ENCODE assay signal across 8 mouse cellular contexts in genomic region chr14:11883142-11883921, GRCm38 (mm10).
DNase-seq lines count a peak whose midpoint lies in the region; ATAC-seq and TF ChIP-seq lines count a peak whose summit lies in the region.

No protein-coding gene starts in this region.

- WGBS in forebrain, postnatal 0 days: 28% methylated on average over 10 of the region's 10 CpGs
- 31% methylated on average over 10 of the region's 10 CpGs for WGBS in lung, embryonic 15.5 days

- H3K4me3 ChIP-seq in forebrain, postnatal 0 days (ENCODE audit: low read depth, low read length): no peak overlapping the region
- H3K4me3 ChIP-seq in lung, embryonic 15.5 days: no peak overlapping the region

- peak; percentile 16 for DNase-seq in right cerebral cortex, postnatal 4 days
- DNase-seq in right cerebral cortex, postnatal 25 days: no peak
- DNase-seq in forebrain, postnatal 0 days: peak; percentile 46
- peak; percentile 47 for DNase-seq in heart, postnatal 4 days
- DNase-seq in thymus, adult 18-20 months: no peak
- DNase-seq in T-cell, adult 2 months (ENCODE audit: low spot score): no peak
- no peak for DNase-seq in spleen, postnatal 14 days (ENCODE audit: low spot score in 2 of 2)

- no peak overlapping the region for H3K9ac ChIP-seq in forebrain, postnatal 0 days
- H3K9ac ChIP-seq in lung, embryonic 15.5 days: no peak overlapping the region

- H3K9me3 ChIP-seq in forebrain, postnatal 0 days (ENCODE audit: low read length): no peaks in the 10 kb centered on the region
- H3K9me3 ChIP-seq in lung, embryonic 15.5 days: no peaks in the 10 kb centered on the region

- H3K27ac ChIP-seq in forebrain, postnatal 0 days (ENCODE audit: low read depth, low read length): no peak overlapping the region
- H3K27ac ChIP-seq in lung, embryonic 15.5 days: peak overlapping the region; percentile 4; the same call in 1 of the 2 replicates

- ATAC-seq in forebrain, postnatal 0 days: peak; percentile 89
- ATAC-seq in lung, embryonic 15.5 days (ENCODE audit: borderline replicate concordance, extremely low read depth, low FRiP score, low TSS enrichment): no peak

- H3K4me2 ChIP-seq in forebrain, postnatal 0 days (ENCODE audit: low read depth): no peak overlapping the region
- H3K4me2 ChIP-seq in lung, embryonic 15.5 days: peak overlapping the region; percentile 24; the same call in 1 of the 2 replicates

- TF ChIP-seq CTCF in forebrain, postnatal 0 days (IDR thresholded peaks at IDR 0.05; ENCODE audit: low read depth): no peak

- H3K36me3 ChIP-seq in forebrain, postnatal 0 days (ENCODE audit: insufficient read depth): no peaks in the 10 kb centered on the region
- H3K36me3 ChIP-seq in lung, embryonic 15.5 days: no peaks in the 10 kb centered on the region

- no peaks in the 10 kb centered on the region for H3K4me1 ChIP-seq in forebrain, postnatal 0 days (ENCODE audit: insufficient read depth)
- peaks cover 15% of the 10 kb centered on the region for H3K4me1 ChIP-seq in lung, embryonic 15.5 days

- no peaks in the 10 kb centered on the region for H3K27me3 ChIP-seq in forebrain, postnatal 0 days (ENCODE audit: insufficient read depth, low read length)
- H3K27me3 ChIP-seq in lung, embryonic 15.5 days: no peaks in the 10 kb centered on the region

Comparison
In these comparisons a context has a peak if more than half of its experiments do, and no peak if none do; other contexts are left out.
1. DNase-seq: peak in right cerebral cortex, postnatal 4 days (single experiment), forebrain, postnatal 0 days (single experiment) and heart, postnatal 4 days (single experiment); none in right cerebral cortex, postnatal 25 days (single experiment), thymus, adult 18-20 months (0 of 2), T-cell, adult 2 months (single experiment) and spleen, postnatal 14 days (0 of 2).